9 mouse cellular contexts compared by ENCODE assay signal in genomic region chr4:141065123-141065522, GRCm38 (mm10). TPM values are rescaled to one million over a fixed set of nuclear protein-coding genes. Genes with fewer than 3 reads are reported as not detected.
A peak's percentile ranks its signal among the peaks of the same experiment; 100 is the strongest.
DNase-seq lines count a peak whose midpoint lies in the region; ATAC-seq lines count a peak whose summit lies in the region.
"Had no signal": no experiment of that assay in that cellular context is flagged by ENCODE, and none has a peak within 500 bp of the region (broad histone marks: within the 10 kb centered on the region; RNA-seq: fewer than 3 reads in every experiment).

No protein-coding gene starts in this region.

- no peak overlapping the region for H3K9ac ChIP-seq in heart, embryonic 12.5 days

- WGBS in heart, embryonic 12.5 days, result 7% methylated on average over 8 of the region's 8 CpGs
- 4% methylated on average over 8 of the region's 8 CpGs for WGBS in forebrain, embryonic 10.5 days

- intact Hi-C loops in heart, postnatal 36 days (cut with DNase I), result loop anchor here (1.0 kb wide), 1 partner anchor 21 kb away; no protein-coding TSS in a partner anchor

- peaks cover 34% of the 10 kb centered on the region for H3K4me1 ChIP-seq in heart, embryonic 12.5 days (replicated peaks)
- H3K4me1 ChIP-seq in forebrain, embryonic 10.5 days, result peaks cover 17% of the 10 kb centered on the region

- ATAC-seq in heart, embryonic 12.5 days (ENCODE audit: insufficient number of reproducible peaks, low FRiP score), result no peak
- peak; percentile 56 for ATAC-seq in megakaryocyte progenitor cell, adult 5-6 weeks (replicated peaks; ENCODE audit: poor library complexity)

- peaks cover 48% of the 10 kb centered on the region for H3K36me3 ChIP-seq in heart, embryonic 12.5 days
- H3K36me3 ChIP-seq in forebrain, embryonic 10.5 days (replicated peaks), result peaks cover 48% of the 10 kb centered on the region

- peak; percentile 79 to 82 for DNase-seq in heart, adult 18-20 months
- DNase-seq in c-Kit-negative CD71-positive TER-119-positive erythroid progenitor cells, embryonic 14.5 days (ENCODE audit: low read depth, low spot score), result peak; percentile 66
- DNase-seq in forebrain, embryonic 10.5 days (ENCODE audit: extremely low spot score, low spot score), result peak; percentile 85
- DNase-seq in heart, postnatal 36 days, result peak; percentile 74 to 78
- peak; percentile 74 to 84 for DNase-seq in layer of hippocampus, postnatal 14 days (ENCODE audit: low spot score in 2 of 2)
- DNase-seq in right cerebral cortex, postnatal 25 days, result peak; percentile 75

- no peaks in the 10 kb centered on the region for H3K9me3 ChIP-seq in heart, embryonic 12.5 days (replicated peaks)
- H3K9me3 ChIP-seq in forebrain, embryonic 10.5 days, result no peaks in the 10 kb centered on the region

- no peak overlapping the region for H3K27ac ChIP-seq in heart, embryonic 12.5 days (ENCODE audit: poor library complexity, severe bottlenecking)
- 0 out of 2 replicates have a peak overlapping the region, but pooled peaks have one; percentile 9 for H3K27ac ChIP-seq in forebrain, embryonic 10.5 days
- H3K27ac ChIP-seq: macrophage had no signal

- H3K4me3 ChIP-seq in heart, embryonic 12.5 days, result no peak overlapping the region
- H3K4me3 ChIP-seq in forebrain, embryonic 10.5 days, result no peak overlapping the region

- no peaks in the 10 kb centered on the region for H3K27me3 ChIP-seq in heart, embryonic 12.5 days (replicated peaks)
- no peaks in the 10 kb centered on the region for H3K27me3 ChIP-seq in forebrain, embryonic 10.5 days (ENCODE audit: poor library complexity, severe bottlenecking)

- H3K4me2 ChIP-seq in heart, embryonic 12.5 days, result no peak overlapping the region

RNA-seq across cellular contexts. Expression of gene Crocc, which starts 4.8 kb away (rescaled TPM):
- total RNA-seq in heart, adult 18-20 months (2021), result 1 to 10 TPM; 4.1 to 4.3 TPM
- polyA plus RNA-seq in heart, embryonic 12.5 days (2016; fragmentation: Nextera tagmentation; extraction: Ambion mirVana), result 6.3 and 6.7 TPM in 2 replicates
- polyA plus RNA-seq in forebrain, embryonic 10.5 days (2016; fragmentation: Nextera tagmentation; extraction: Ambion mirVana), result 10.0 and 10.9 TPM in 2 replicates
- total RNA-seq in heart, postnatal 36 days (2021), result 1 to 10 TPM; 4.3 to 5.5 TPM
- total RNA-seq in layer of hippocampus, postnatal 14 days (2021), result 10 to 100 TPM; 36.3 to 41.7 TPM
- 1.1 and 3.3 TPM in 2 replicates for total RNA-seq in megakaryocyte progenitor cell, adult 5-6 weeks (2015)
- 5.8 and 6.0 TPM in 2 replicates for total RNA-seq in megakaryocyte progenitor cell, adult 5-6 weeks (2017)

RNA-seq across cellular contexts. Expression of gene Necap2, which starts 13.0 kb away (rescaled TPM):
- total RNA-seq in heart, adult 18-20 months (2021), result 10 to 100 TPM; 13.4 to 14.5 TPM
- polyA plus RNA-seq in heart, embryonic 12.5 days (2016; fragmentation: Nextera tagmentation; extraction: Ambion mirVana), result 43.2 and 44.3 TPM in 2 replicates
- 54.1 and 54.7 TPM in 2 replicates for polyA plus RNA-seq in forebrain, embryonic 10.5 days (2016; fragmentation: Nextera tagmentation; extraction: Ambion mirVana)
- 10 to 100 TPM; 17.2 to 18.1 TPM for total RNA-seq in heart, postnatal 36 days (2021)
- 10 to 100 TPM; 40.9 to 52.0 TPM for total RNA-seq in layer of hippocampus, postnatal 14 days (2021)
- total RNA-seq in megakaryocyte progenitor cell, adult 5-6 weeks (2015), result 33.5 and 37.1 TPM in 2 replicates
- total RNA-seq in megakaryocyte progenitor cell, adult 5-6 weeks (2017), result 50.4 and 64.3 TPM in 2 replicates

RNA-seq across cellular contexts. Expression of gene Spata21, which starts 23.0 kb away (rescaled TPM):
- total RNA-seq in heart, adult 18-20 months (2021), result not detected
- polyA plus RNA-seq in heart, embryonic 12.5 days (2016; fragmentation: Nextera tagmentation; extraction: Ambion mirVana), result not detected in 2 replicates
- polyA plus RNA-seq in forebrain, embryonic 10.5 days (2016; fragmentation: Nextera tagmentation; extraction: Ambion mirVana), result 0.15 and 0.17 TPM in 2 replicates
- not detected for total RNA-seq in heart, postnatal 36 days (2021)
- under 1 TPM; 0.24 to 0.37 TPM for total RNA-seq in layer of hippocampus, postnatal 14 days (2021)
- total RNA-seq in megakaryocyte progenitor cell, adult 5-6 weeks (2015), result not detected in 2 replicates
- total RNA-seq in megakaryocyte progenitor cell, adult 5-6 weeks (2017), result not detected in 2 replicates
- polyA plus RNA-seq: macrophage had no signal

RNA-seq across cellular contexts. Expression of gene Mfap2, which starts 54.9 kb away (rescaled TPM):
- total RNA-seq in heart, adult 18-20 months (2021), result 1 to 10 TPM; 1.6 to 2.5 TPM
- polyA plus RNA-seq in heart, embryonic 12.5 days (2016; fragmentation: Nextera tagmentation; extraction: Ambion mirVana), result 245 and 246 TPM in 2 replicates
- polyA plus RNA-seq in forebrain, embryonic 10.5 days (2016; fragmentation: Nextera tagmentation; extraction: Ambion mirVana), result 265 TPM in 2 replicates
- total RNA-seq in heart, postnatal 36 days (2021), result 1 to 10 TPM; 4.0 to 4.3 TPM
- total RNA-seq in layer of hippocampus, postnatal 14 days (2021), result 10 to 100 TPM; 11.3 to 14.1 TPM
- not detected in 2 replicates for total RNA-seq in megakaryocyte progenitor cell, adult 5-6 weeks (2015)
- not detected in 2 replicates for total RNA-seq in megakaryocyte progenitor cell, adult 5-6 weeks (2017)
- polyA plus RNA-seq: macrophage had no signal

Comparison
In these comparisons a context has a peak if more than half of its experiments do, and no peak if none do; other contexts are left out.
1. RNA of gene Crocc, which starts 4.8 kb away (total RNA-seq): 36.3 to 41.7 TPM in layer of hippocampus, postnatal 14 days; 1.1 to 6.0 TPM in megakaryocyte progenitor cell, adult 5-6 weeks, 4.3 to 5.5 TPM in heart, postnatal 36 days and 4.1 to 4.3 TPM in heart, adult 18-20 months; every median in the first group is over 4 times any median in the second.
2. Peak in every context shown above with its lines, with median percentiles within 50 percentile points of each other: DNase-seq.